Mouse (Mus musculus) midbrain, embryonic 10.5 days (tissue): ENCODE results near the gene Olfr155. TPM values are rescaled to one million over a fixed set of nuclear protein-coding genes. Genes with fewer than 3 reads are reported as not detected.

Experiments used
- DNase-seq: peaks from one replicate; pipeline ENCODE4 v3.0.0-alpha.2; 2017; ENCODE audit warnings: low spot score
- H3K27ac ChIP-seq: fragments of 300-500 bp; sonication (generic); replicated peaks from 2 replicates; pipeline ENCODE4 v1.5.1; 2016; ENCODE audit warnings: mild to moderate bottlenecking
- H3K27me3 ChIP-seq: fragments of 300-500 bp; sonication (generic); 2 replicates; pipeline ENCODE4 v1.6.1; 2016; ENCODE audit warnings: low read depth, mild to moderate bottlenecking; ENCODE audit not compliant: poor library complexity, severe bottlenecking
- H3K36me3 ChIP-seq: fragments of 300-500 bp; sonication (generic); 2 replicates; pipeline ENCODE4 v1.6.1; 2016; ENCODE audit warnings: mild to moderate bottlenecking, moderate library complexity
- H3K4me1 ChIP-seq: fragments of 300-500 bp; sonication (generic); 2 replicates; pipeline ENCODE4 v1.6.1; 2016
- H3K4me3 ChIP-seq: fragments of 300-500 bp; sonication (generic); 2 replicates; pipeline ENCODE4 v1.5.1; 2016; ENCODE audit warnings: mild to moderate bottlenecking, moderate library complexity
- H3K9me3 ChIP-seq: fragments of 300-500 bp; sonication (generic); replicated peaks from 2 replicates; pipeline ENCODE4 v1.6.1; 2016; ENCODE audit warnings: mild to moderate bottlenecking
- WGBS: fragments of 180-500 bp; shearing (Covaris S2); methylation state at CpG from one replicate; pipeline ENCODE4 v1.1.7; 2016; 5-methylcytosine and 5-hydroxymethylcytosine counted together
- polyA plus RNA-seq: library from polyadenylated mRNA; unstranded; fragments of >200 nt; fragmentation: Nextera tagmentation; extraction: Ambion mirVana; gene quantifications from 2 replicates; pipeline ENCODE4 v1.2.1, GENCODE M21; 2016

Olfr155 gene
- polyA plus RNA-seq, 1 experiment from 2014 or later = not detected

DNA sequence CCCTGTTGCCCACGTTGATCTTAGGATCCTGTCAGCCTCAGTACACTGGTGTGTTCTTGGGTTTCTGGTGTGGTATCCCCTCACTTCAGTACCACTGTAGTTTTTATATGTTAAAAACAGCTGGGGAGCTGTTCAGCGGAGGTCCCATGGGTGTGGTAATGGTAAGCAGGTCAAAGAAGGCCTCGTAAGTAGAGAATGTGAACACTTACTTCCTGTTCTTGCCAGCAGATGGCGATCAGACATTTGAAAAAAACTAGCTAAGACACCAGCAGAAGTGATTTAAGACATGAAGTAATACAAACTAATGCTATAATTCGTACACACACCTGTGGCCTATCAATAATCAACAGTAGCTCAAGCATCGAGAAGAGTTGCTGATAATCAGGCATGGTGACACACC lies 55.1 kb downstream of the Olfr155 start:
- H3K27ac ChIP-seq = no peak overlapping the region
- H3K36me3 ChIP-seq = peaks cover 34% of the 10 kb centered on the region
- H3K4me3 ChIP-seq = no peak overlapping the region
- WGBS = 41% methylated on average over 6 of the region's 6 CpGs
- no peaks in the 10 kb centered on the region for H3K4me1 ChIP-seq
- peak; percentile 28 for DNase-seq
- H3K27me3 ChIP-seq = no peaks in the 10 kb centered on the region
- H3K9me3 ChIP-seq = no peaks in the 10 kb centered on the region

Other genes with a start within 250 kb of the Olfr155 start
- gene Npr2, start 219.6 kb upstream of the Olfr155 start, polyA plus RNA-seq = 11.7 and 14.3 TPM in 2 replicates
- gene Spag8, start 198.0 kb upstream of the Olfr155 start, polyA plus RNA-seq = 3.0 and 4.3 TPM in 2 replicates
- gene Hint2, start 195.1 kb upstream of the Olfr155 start, polyA plus RNA-seq = 75.5 and 79.3 TPM in 2 replicates
- gene Tmem8b, start 182.6 kb upstream of the Olfr155 start, polyA plus RNA-seq = 4.6 and 7.2 TPM in 2 replicates
- gene Fam221b, start 182.4 kb upstream of the Olfr155 start, polyA plus RNA-seq = 1.6 and 2.1 TPM in 2 replicates
- not detected in 2 replicates for gene Olfr70, start 150.8 kb upstream of the Olfr155 start, polyA plus RNA-seq
- gene Olfr71, start 141.3 kb upstream of the Olfr155 start, polyA plus RNA-seq = not detected in 2 replicates
- gene Hrct1, start 124.4 kb upstream of the Olfr155 start, polyA plus RNA-seq = 0.21 TPM in 1 of 2 replicates, not detected in the other
- 0.02 TPM in 1 of 2 replicates, not detected in the other for gene Spaar, start 121.5 kb upstream of the Olfr155 start, polyA plus RNA-seq
- not detected in 2 replicates for gene Olfr159, start 80.6 kb upstream of the Olfr155 start, polyA plus RNA-seq
- gene Olfr156, start 27.7 kb upstream of the Olfr155 start, polyA plus RNA-seq = not detected in 2 replicates
- gene Olfr157, start 11.4 kb upstream of the Olfr155 start, polyA plus RNA-seq = not detected in 2 replicates
- 8.7 and 10.0 TPM in 2 replicates for gene Reck, start 24.0 kb downstream of the Olfr155 start, polyA plus RNA-seq
- 69.2 and 82.3 TPM in 2 replicates for gene Glipr2, start 105.8 kb downstream of the Olfr155 start, polyA plus RNA-seq
- gene Ccin, start 131.9 kb downstream of the Olfr155 start, polyA plus RNA-seq = not detected in 2 replicates
- 187 and 190 TPM in 2 replicates for gene Clta, start 152.9 kb downstream of the Olfr155 start, polyA plus RNA-seq
- gene Gne, start 232.6 kb downstream of the Olfr155 start, polyA plus RNA-seq = 14.5 and 17.6 TPM in 2 replicates